Mouse (Mus musculus) testis, adult 2 months (tissue): Measurements from ENCODE around the gene Mlf1. TPM values are rescaled to one million over a fixed set of nuclear protein-coding genes. Genes with fewer than 3 reads are reported as not detected.

ENCODE experiments used
- H3K27ac ChIP-seq: fragments of 200-500 bp; 2 replicates; pipeline ENCODE4 v1.5.1; 2012; ENCODE audit warnings: low read depth, low read length; ENCODE audit not compliant: control insufficient read depth, insufficient read depth
- H3K27me3 ChIP-seq: fragments of 200-500 bp; 2 replicates; pipeline ENCODE4 v1.6.1; 2012; ENCODE audit warnings: mild to moderate bottlenecking, low read length, moderate library complexity; ENCODE audit not compliant: control insufficient read depth, insufficient read depth
- H3K36me3 ChIP-seq: fragments of 200-500 bp; 2 replicates; pipeline ENCODE4 v1.6.1; 2012; ENCODE audit warnings: mild to moderate bottlenecking, low read length; ENCODE audit not compliant: control insufficient read depth, insufficient read depth
- H3K4me1 ChIP-seq: fragments of 200-500 bp; 2 replicates; pipeline ENCODE4 v1.6.1; 2012; ENCODE audit warnings: low read length; ENCODE audit not compliant: control insufficient read depth, insufficient read depth
- H3K4me3 ChIP-seq: fragments of 200-500 bp; 2 replicates; pipeline ENCODE4 v1.5.1; 2012; ENCODE audit warnings: low read depth, mild to moderate bottlenecking, low read length, moderate library complexity, mixed read lengths; ENCODE audit not compliant: control insufficient read depth
- CTCF ChIP-seq: fragments of 200-500 bp; IDR thresholded peaks from 2 replicates; pipeline ENCODE4 v1.5.1; 2012; ENCODE audit warnings: low read depth, mild to moderate bottlenecking, inconsistent platforms, low read length, moderate library complexity; ENCODE audit not compliant: control insufficient read depth, insufficient read depth, insufficient replicate concordance
- POLR2A ChIP-seq: fragments of 200-500 bp; IDR thresholded peaks from 2 replicates; pipeline ENCODE4 v1.6.1; 2012; ENCODE audit warnings: low read depth, mild to moderate bottlenecking, inconsistent platforms, low read length, moderate library complexity; ENCODE audit not compliant: control insufficient read depth
- polyA plus RNA-seq: library from polyadenylated mRNA; depleted of rRNA; stranded (reverse); fragments of >200 nt; gene quantifications from 2 replicates; pipeline ENCODE4 v1.2.3, GENCODE M21; 2012; rRNA removed

Mlf1 gene
- polyA plus RNA-seq, result 342 and 406 TPM in 2 replicates

- peak within 1 kb of the TSS; percentile 93 for H3K4me3 ChIP-seq
- TF ChIP-seq CTCF (no peak), POLR2A (peak; percentile 97)
- peak within 1 kb of the TSS; percentile 88 for H3K27ac ChIP-seq
- no peaks in the 10 kb centered on the region for H3K36me3 ChIP-seq
- no peaks in the 10 kb centered on the region for H3K27me3 ChIP-seq
- peaks cover 2% of the 10 kb centered on the region; the same call in 1 of the 2 replicates for H3K4me1 ChIP-seq
Observed at GRCm38 (mm10) chr3:67373872-67374271, at the start of gene Mlf1. TSS of gene Mlf1 (plus strand) at chr3:67374097.

- Histone ChIP-seq H3K4me3 (no peak overlapping the region), H3K27ac (no peak overlapping the region), H3K4me1 (no peaks in the 10 kb centered on the region), H3K27me3 (no peaks in the 10 kb centered on the region), H3K36me3 (no peaks in the 10 kb centered on the region)
- TF ChIP-seq CTCF, result no peak
- no peak for TF ChIP-seq POLR2A
Observed at GRCm38 (mm10) chr3:67339558-67339957, 34.3 kb upstream of the Mlf1 start.

- no peak overlapping the region for H3K4me3 ChIP-seq
- TF ChIP-seq POLR2A, result no peak
- TF ChIP-seq CTCF, result no peak
- no peaks in the 10 kb centered on the region for H3K27me3 ChIP-seq
- no peaks in the 10 kb centered on the region for H3K36me3 ChIP-seq
- H3K27ac ChIP-seq, result no peak overlapping the region
- no peaks in the 10 kb centered on the region for H3K4me1 ChIP-seq
Observed at GRCm38 (mm10) chr3:67340921-67341320, 33.0 kb upstream of the Mlf1 start.

- no peaks in the 10 kb centered on the region for H3K27me3 ChIP-seq
- TF ChIP-seq POLR2A, result no peak
- H3K4me3 ChIP-seq, result no peak overlapping the region
Observed at GRCm38 (mm10) chr3:67343004-67343662, 30.8 kb upstream of the Mlf1 start.

GRCm38 (mm10) chr3:67344599-67344998 lies 29.3 kb upstream of the Mlf1 start:
- no peak overlapping the region for H3K4me3 ChIP-seq
- H3K27me3 ChIP-seq, result no peaks in the 10 kb centered on the region
- no peak overlapping the region for H3K27ac ChIP-seq
- no peaks in the 10 kb centered on the region for H3K36me3 ChIP-seq
- TF ChIP-seq POLR2A (no peak), CTCF (no peak)
- no peaks in the 10 kb centered on the region for H3K4me1 ChIP-seq

More at GRCm38 (mm10) chr3:67343004-67343662, 30.8 kb upstream of the Mlf1 start:
- no peak overlapping the region for H3K27ac ChIP-seq
- no peaks in the 10 kb centered on the region for H3K36me3 ChIP-seq
- no peaks in the 10 kb centered on the region for H3K4me1 ChIP-seq

- Histone ChIP-seq H3K4me1 (no peaks in the 10 kb centered on the region), H3K27ac (no peak overlapping the region), H3K36me3 (no peaks in the 10 kb centered on the region), H3K27me3 (no peaks in the 10 kb centered on the region), H3K4me3 (no peak overlapping the region)
- no peak for TF ChIP-seq POLR2A
- no peak for TF ChIP-seq CTCF
Observed at GRCm38 (mm10) chr3:67346674-67347073, 27.2 kb upstream of the Mlf1 start.

- TF ChIP-seq CTCF, result no peak
- TF ChIP-seq POLR2A, result no peak
- no peaks in the 10 kb centered on the region for H3K36me3 ChIP-seq
- H3K4me3 ChIP-seq, result no peak overlapping the region
- no peaks in the 10 kb centered on the region for H3K27me3 ChIP-seq
- H3K4me1 ChIP-seq, result no peaks in the 10 kb centered on the region
- H3K27ac ChIP-seq, result no peak overlapping the region
Observed at GRCm38 (mm10) chr3:67351406-67352127, 22.3 kb upstream of the Mlf1 start.
